Mouse (Mus musculus) forebrain, embryonic 10.5 days (tissue): ENCODE measurements around the gene Gprin3. TPM values are rescaled to one million over a fixed set of nuclear protein-coding genes. Genes with fewer than 3 reads are reported as not detected.

Source experiments
- DNase-seq: peaks from one replicate; pipeline ENCODE4 v3.0.0-alpha.2; 2017; ENCODE audit warnings: low spot score; ENCODE audit errors: extremely low spot score
- H3K27ac ChIP-seq: fragments of 300-500 bp; sonication (generic); 2 replicates; pipeline ENCODE4 v1.5.1; 2016; ENCODE audit warnings: mild to moderate bottlenecking
- H3K27me3 ChIP-seq: fragments of 300-500 bp; sonication (generic); 2 replicates; pipeline ENCODE4 v1.6.1; 2016; ENCODE audit warnings: mild to moderate bottlenecking; ENCODE audit not compliant: poor library complexity, severe bottlenecking
- H3K36me3 ChIP-seq: fragments of 300-500 bp; sonication (generic); replicated peaks from 2 replicates; pipeline ENCODE4 v1.6.1; 2016; ENCODE audit warnings: mild to moderate bottlenecking, moderate library complexity
- H3K4me1 ChIP-seq: fragments of 300-500 bp; sonication (generic); 2 replicates; pipeline ENCODE4 v1.6.1; 2016
- H3K4me3 ChIP-seq: fragments of 300-500 bp; sonication (generic); 2 replicates; pipeline ENCODE4 v1.5.1; 2016; ENCODE audit warnings: mild to moderate bottlenecking, moderate library complexity
- H3K9me3 ChIP-seq: fragments of 300-500 bp; sonication (generic); 2 replicates; pipeline ENCODE4 v1.6.1; 2016; ENCODE audit warnings: mild to moderate bottlenecking, moderate library complexity
- WGBS: fragments of 180-500 bp; shearing (Covaris S2); methylation state at CpG from one replicate; pipeline ENCODE4 v1.1.7; 2016; 5-methylcytosine and 5-hydroxymethylcytosine counted together
- polyA plus RNA-seq: library from polyadenylated mRNA; unstranded; fragments of >200 nt; fragmentation: Nextera tagmentation; extraction: Ambion mirVana; gene quantifications from 2 replicates; pipeline ENCODE4 v1.2.1, GENCODE M21; 2016

The Gprin3 gene
- 0.02 and 0.05 TPM in 2 replicates for polyA plus RNA-seq

GRCm38 (mm10) chr6:59425824-59426533 lies at the start of gene Gprin3:
Gene Gprin3, minus strand, starts transcription at chr6:59426294.
- Histone ChIP-seq H3K36me3 (no peaks in the 10 kb centered on the region), H3K4me3 (peak within 1 kb of the TSS; percentile 55), H3K27ac (peak within 1 kb of the TSS; percentile 80), H3K27me3 (peaks cover 15% of the 10 kb centered on the region), H3K9me3 (no peaks in the 10 kb centered on the region), H3K4me1 (peaks cover 10% of the 10 kb centered on the region)
- DNase-seq: peak; percentile 54
- 9% methylated on average over 34 of the region's 34 CpGs for WGBS

GRCm38 (mm10) chr6:59458861-59459260 lies 32.8 kb upstream of the Gprin3 start:
- H3K27me3 ChIP-seq: no peaks in the 10 kb centered on the region
- H3K4me3 ChIP-seq: no peak overlapping the region
- H3K4me1 ChIP-seq: no peaks in the 10 kb centered on the region
- no peak overlapping the region for H3K27ac ChIP-seq
- H3K36me3 ChIP-seq: no peaks in the 10 kb centered on the region
- DNase-seq: no peak
- H3K9me3 ChIP-seq: no peaks in the 10 kb centered on the region

- DNase-seq: no peak
- WGBS: 83% methylated on average over 1 of the region's 1 CpGs
- H3K27me3 ChIP-seq: no peaks in the 10 kb centered on the region
- H3K4me3 ChIP-seq: no peak overlapping the region
- no peaks in the 10 kb centered on the region for H3K9me3 ChIP-seq
- H3K27ac ChIP-seq: no peak overlapping the region
- no peaks in the 10 kb centered on the region for H3K4me1 ChIP-seq
- H3K36me3 ChIP-seq: no peaks in the 10 kb centered on the region
These were observed 30.0 kb upstream of the Gprin3 start for GRCm38 (mm10) chr6:59456116-59456515.

- no peak overlapping the region for H3K27ac ChIP-seq
- no peak overlapping the region for H3K4me3 ChIP-seq
- no peaks in the 10 kb centered on the region for H3K27me3 ChIP-seq
- H3K36me3 ChIP-seq: no peaks in the 10 kb centered on the region
- H3K4me1 ChIP-seq: no peaks in the 10 kb centered on the region
- no peak for DNase-seq
- 82% methylated on average over 3 of the region's 3 CpGs for WGBS
- no peaks in the 10 kb centered on the region for H3K9me3 ChIP-seq
These were observed 25.3 kb upstream of the Gprin3 start for GRCm38 (mm10) chr6:59451348-59451747.

GRCm38 (mm10) chr6:59445101-59445503 lies 19.0 kb upstream of the Gprin3 start:
- no peak for DNase-seq
- Histone ChIP-seq H3K36me3 (no peaks in the 10 kb centered on the region), H3K4me3 (no peak overlapping the region), H3K27me3 (no peaks in the 10 kb centered on the region), H3K4me1 (no peaks in the 10 kb centered on the region), H3K9me3 (no peaks in the 10 kb centered on the region), H3K27ac (no peak overlapping the region)
- WGBS: 88% methylated on average over 3 of the region's 3 CpGs

- WGBS: 72% methylated on average over 3 of the region's 3 CpGs
- Histone ChIP-seq H3K4me3 (no peak overlapping the region), H3K9me3 (no peaks in the 10 kb centered on the region), H3K27ac (no peak overlapping the region), H3K36me3 (no peaks in the 10 kb centered on the region), H3K27me3 (no peaks in the 10 kb centered on the region), H3K4me1 (no peaks in the 10 kb centered on the region)
- DNase-seq: no peak
These were observed 9.8 kb upstream of the Gprin3 start for GRCm38 (mm10) chr6:59435906-59436305.

GRCm38 (mm10) chr6:59433116-59433515 lies 7.0 kb upstream of the Gprin3 start:
- H3K36me3 ChIP-seq: no peaks in the 10 kb centered on the region
- H3K27me3 ChIP-seq: no peaks in the 10 kb centered on the region
- H3K4me1 ChIP-seq: no peaks in the 10 kb centered on the region
- H3K4me3 ChIP-seq: no peak overlapping the region
- H3K9me3 ChIP-seq: no peaks in the 10 kb centered on the region
- H3K27ac ChIP-seq: no peak overlapping the region
- WGBS: 79% methylated on average over 1 of the region's 1 CpGs
- DNase-seq: no peak

- peaks cover 10% of the 10 kb centered on the region for H3K4me1 ChIP-seq
- H3K4me3 ChIP-seq: peak overlapping the region; percentile 55
- H3K36me3 ChIP-seq: no peaks in the 10 kb centered on the region
- no peaks in the 10 kb centered on the region for H3K9me3 ChIP-seq
- no peak for DNase-seq
- H3K27ac ChIP-seq: peak overlapping the region; percentile 80
- H3K27me3 ChIP-seq: peaks cover 15% of the 10 kb centered on the region
- WGBS: 37% methylated on average over 3 of the region's 3 CpGs
These were observed 416 bp upstream of the Gprin3 start for GRCm38 (mm10) chr6:59426534-59426885.

GRCm38 (mm10) chr6:59424871-59425740 lies 988 bp downstream of the Gprin3 start:
- no peak overlapping the region for H3K4me3 ChIP-seq
- H3K4me1 ChIP-seq: peaks cover 10% of the 10 kb centered on the region
- 80% methylated on average over 10 of the region's 10 CpGs for WGBS
- H3K27ac ChIP-seq: no peak overlapping the region
- no peaks in the 10 kb centered on the region for H3K36me3 ChIP-seq
- H3K9me3 ChIP-seq: no peaks in the 10 kb centered on the region
- H3K27me3 ChIP-seq: peaks cover 15% of the 10 kb centered on the region
- DNase-seq: no peak

- no peaks in the 10 kb centered on the region for H3K9me3 ChIP-seq
- 74% methylated on average over 1 of the region's 1 CpGs for WGBS
- H3K4me3 ChIP-seq: no peak overlapping the region
- DNase-seq: no peak
- H3K4me1 ChIP-seq: peaks cover 10% of the 10 kb centered on the region
- no peaks in the 10 kb centered on the region for H3K36me3 ChIP-seq
- H3K27me3 ChIP-seq: peaks cover 15% of the 10 kb centered on the region
- no peak overlapping the region for H3K27ac ChIP-seq
These were observed 2.3 kb downstream of the Gprin3 start for GRCm38 (mm10) chr6:59423836-59424235.

GRCm38 (mm10) chr6:59419264-59419663 lies 6.8 kb downstream of the Gprin3 start:
- 82% methylated on average over 3 of the region's 3 CpGs for WGBS
- Histone ChIP-seq H3K27me3 (no peaks in the 10 kb centered on the region), H3K4me1 (peaks cover 5% of the 10 kb centered on the region), H3K9me3 (no peaks in the 10 kb centered on the region), H3K36me3 (no peaks in the 10 kb centered on the region), H3K27ac (no peak overlapping the region), H3K4me3 (no peak overlapping the region)
- DNase-seq: no peak

GRCm38 (mm10) chr6:59418659-59419058 lies 7.4 kb downstream of the Gprin3 start:
- WGBS: 79% methylated on average over 2 of the region's 2 CpGs
- H3K9me3 ChIP-seq: no peaks in the 10 kb centered on the region
- DNase-seq: no peak
- H3K36me3 ChIP-seq: no peaks in the 10 kb centered on the region
- no peak overlapping the region for H3K27ac ChIP-seq
- H3K4me1 ChIP-seq: peaks cover 5% of the 10 kb centered on the region
- no peak overlapping the region for H3K4me3 ChIP-seq
- H3K27me3 ChIP-seq: no peaks in the 10 kb centered on the region

- no peak for DNase-seq
- no peak overlapping the region for H3K27ac ChIP-seq
- H3K4me1 ChIP-seq: peaks cover 18% of the 10 kb centered on the region
- H3K27me3 ChIP-seq: no peaks in the 10 kb centered on the region
- H3K4me3 ChIP-seq: no peak overlapping the region
- WGBS: 91% methylated on average over 6 of the region's 6 CpGs
- H3K36me3 ChIP-seq: no peaks in the 10 kb centered on the region
- no peaks in the 10 kb centered on the region for H3K9me3 ChIP-seq
These were observed 11.3 kb downstream of the Gprin3 start for GRCm38 (mm10) chr6:59414816-59415215.
